Mouse (Mus musculus): ENCODE results near the gene Gtf2f2. TPM values are rescaled to one million over a fixed set of nuclear protein-coding genes. Genes with fewer than 3 reads are reported as not detected.

Gtf2f2 gene
- polyA plus RNA-seq, 1 experiment from 2014 or later: 55.7 TPM

DNA sequence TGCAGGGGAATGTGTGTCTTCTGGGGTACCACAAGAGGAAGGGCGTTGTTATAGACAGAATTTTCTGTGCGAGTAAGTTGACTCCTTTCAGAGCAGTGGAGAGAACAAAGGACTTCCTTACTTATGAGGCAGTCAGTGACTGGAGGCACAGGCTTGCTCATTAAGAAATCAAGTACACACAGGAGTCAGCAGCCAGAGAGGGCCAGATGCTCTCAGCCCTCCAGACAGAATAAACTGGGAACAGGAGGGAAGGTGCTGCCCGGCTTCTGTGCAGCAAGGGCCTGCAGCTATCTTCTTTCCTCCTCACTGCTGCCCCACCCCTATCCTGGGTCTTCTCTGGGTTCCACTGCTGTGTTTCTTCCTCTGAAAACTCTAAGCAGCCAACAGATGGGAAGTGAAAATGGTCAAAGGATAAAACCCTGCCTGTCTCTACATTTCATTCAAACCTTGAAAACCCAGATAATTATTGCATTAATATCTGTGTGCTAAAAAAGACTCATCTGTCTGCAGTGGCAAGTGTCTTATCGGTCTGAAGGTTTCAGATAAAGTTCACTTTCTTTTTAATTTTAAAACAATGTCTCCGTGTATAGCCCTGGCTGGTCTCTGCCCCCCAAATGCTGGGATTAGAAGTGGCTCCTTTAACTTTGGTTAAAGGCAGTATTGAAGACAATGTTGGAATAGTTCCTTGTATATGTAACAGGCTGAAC is 109.7 kb downstream of the Gtf2f2 start:
- Histone ChIP-seq H3K4me3 (no peak overlapping the region), H3K27ac (replicated peaks) (peak overlapping the region; percentile 79), H3K4me1 (peaks cover 20% of the 10 kb centered on the region), H3K9me3 (no peaks in the 10 kb centered on the region), H3K36me3 (replicated peaks) (peaks cover 47% of the 10 kb centered on the region), H3K27me3 (replicated peaks; ENCODE audit: low read depth, poor library complexity, severe bottlenecking) (no peaks in the 10 kb centered on the region)
- WGBS: 58% methylated on average over 5 of the region's 5 CpGs
- DNase-seq (ENCODE audit: low spot score): no peak

DNA sequence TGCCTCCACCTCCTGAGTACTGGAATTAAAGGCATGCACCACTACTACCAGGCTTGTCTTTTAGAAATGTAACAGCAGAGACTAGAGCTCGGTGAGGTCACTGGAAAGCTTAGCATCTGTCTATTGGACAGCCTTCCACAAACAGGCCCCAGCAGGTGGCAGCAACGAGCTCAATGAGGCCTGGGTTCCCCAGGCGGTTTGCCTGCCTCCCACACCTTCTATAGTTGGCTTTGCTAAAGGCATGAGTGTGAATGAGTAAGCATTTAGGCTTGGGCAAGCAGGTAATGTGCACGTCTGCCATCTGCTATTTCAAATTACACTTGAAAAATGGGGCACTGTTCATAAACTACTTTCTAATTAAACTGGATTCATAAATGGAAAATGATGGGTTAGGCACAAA is 111.1 kb downstream of the Gtf2f2 start:
- Histone ChIP-seq H3K4me3 (no peak overlapping the region), H3K27me3 (replicated peaks; ENCODE audit: low read depth, poor library complexity, severe bottlenecking) (no peaks in the 10 kb centered on the region), H3K27ac (replicated peaks) (no peak overlapping the region), H3K36me3 (replicated peaks) (peaks cover 46% of the 10 kb centered on the region), H3K4me1 (peaks cover 20% of the 10 kb centered on the region), H3K9me3 (no peaks in the 10 kb centered on the region)
- DNase-seq (ENCODE audit: low spot score): peak; percentile 82
- 36% methylated on average over 4 of the region's 4 CpGs for WGBS

DNA sequence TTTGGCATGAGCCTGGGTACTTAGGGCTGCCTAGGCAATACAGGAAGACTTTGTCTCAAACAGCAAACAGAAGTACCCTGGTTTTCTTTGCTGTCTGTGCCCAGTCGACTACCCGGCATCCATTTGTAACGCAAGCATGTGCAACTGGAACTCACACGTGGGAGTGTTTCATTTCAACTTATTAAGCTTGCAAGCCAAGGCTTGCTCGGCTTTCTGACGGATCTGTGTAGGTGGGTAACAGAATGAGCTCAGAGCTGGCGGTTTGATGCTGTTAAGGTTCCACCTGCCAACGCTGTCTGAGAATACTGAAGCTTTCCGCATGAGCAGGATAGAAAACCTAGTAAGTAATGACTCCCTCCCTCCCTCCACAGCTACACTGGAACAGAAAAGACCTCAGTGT is 118.5 kb downstream of the Gtf2f2 start:
- H3K9me3 ChIP-seq: no peaks in the 10 kb centered on the region
- DNase-seq (ENCODE audit: low spot score): no peak
- no peaks in the 10 kb centered on the region for H3K4me1 ChIP-seq
- peaks cover 32% of the 10 kb centered on the region for H3K36me3 ChIP-seq (replicated peaks)
- no peaks in the 10 kb centered on the region for H3K27me3 ChIP-seq (replicated peaks; ENCODE audit: low read depth, poor library complexity, severe bottlenecking)
- H3K27ac ChIP-seq (replicated peaks): no peak overlapping the region
- WGBS: 88% methylated on average over 9 of the region's 9 CpGs
- H3K4me3 ChIP-seq: no peak overlapping the region

DNA sequence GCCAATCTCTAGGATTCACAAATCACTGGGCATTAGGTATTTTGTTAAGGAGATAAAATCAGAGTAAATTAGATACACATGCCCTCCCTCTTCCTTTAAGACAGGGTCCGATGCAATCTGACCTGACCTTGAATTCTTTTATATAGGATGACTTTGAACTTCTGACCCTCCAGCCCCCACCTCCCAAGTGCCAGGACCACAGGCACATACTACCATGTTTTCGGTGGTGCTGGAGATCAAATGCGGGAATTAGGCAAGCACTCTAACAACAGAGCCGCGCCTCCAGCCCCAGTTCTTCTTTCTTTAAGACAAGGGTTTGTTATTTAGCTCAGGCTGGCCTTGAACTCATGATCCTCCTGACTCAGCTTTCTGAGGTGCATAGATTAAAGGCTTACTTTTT is 126.8 kb downstream of the Gtf2f2 start:
- H3K4me1 ChIP-seq: peaks cover 23% of the 10 kb centered on the region
- no peak for DNase-seq (ENCODE audit: low spot score)
- no peaks in the 10 kb centered on the region for H3K9me3 ChIP-seq
- no peak overlapping the region for H3K4me3 ChIP-seq
- H3K27me3 ChIP-seq (replicated peaks; ENCODE audit: low read depth, poor library complexity, severe bottlenecking): no peaks in the 10 kb centered on the region
- 70% methylated on average over 5 of the region's 5 CpGs for WGBS
- no peaks in the 10 kb centered on the region for H3K36me3 ChIP-seq (replicated peaks)
- H3K27ac ChIP-seq (replicated peaks): no peak overlapping the region

DNA sequence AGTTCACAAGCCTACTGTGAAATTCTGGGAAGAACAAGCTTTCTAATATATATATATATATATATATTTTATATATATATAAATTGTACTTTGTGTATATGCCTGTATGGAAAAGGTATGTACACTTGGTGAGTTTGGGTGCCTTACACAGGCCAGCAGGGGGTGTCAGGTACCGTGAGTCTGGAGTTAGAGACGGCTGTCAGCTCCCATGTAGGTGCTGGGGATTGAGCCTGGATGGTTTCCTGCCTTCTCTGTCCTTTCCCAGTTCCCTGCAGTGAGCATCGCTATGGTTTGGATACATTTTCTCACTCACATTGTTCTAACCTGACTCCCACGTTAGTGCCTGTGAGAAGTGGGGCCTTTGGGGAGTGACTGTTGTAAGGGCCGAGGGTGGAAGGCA is 127.3 kb downstream of the Gtf2f2 start:
- H3K27ac ChIP-seq (replicated peaks): no peak overlapping the region
- no peak for DNase-seq (ENCODE audit: low spot score)
- H3K27me3 ChIP-seq (replicated peaks; ENCODE audit: low read depth, poor library complexity, severe bottlenecking): no peaks in the 10 kb centered on the region
- H3K36me3 ChIP-seq (replicated peaks): no peaks in the 10 kb centered on the region
- H3K9me3 ChIP-seq: no peaks in the 10 kb centered on the region
- WGBS: 71% methylated on average over 5 of the region's 5 CpGs
- no peak overlapping the region for H3K4me3 ChIP-seq
- peaks cover 28% of the 10 kb centered on the region for H3K4me1 ChIP-seq

DNA sequence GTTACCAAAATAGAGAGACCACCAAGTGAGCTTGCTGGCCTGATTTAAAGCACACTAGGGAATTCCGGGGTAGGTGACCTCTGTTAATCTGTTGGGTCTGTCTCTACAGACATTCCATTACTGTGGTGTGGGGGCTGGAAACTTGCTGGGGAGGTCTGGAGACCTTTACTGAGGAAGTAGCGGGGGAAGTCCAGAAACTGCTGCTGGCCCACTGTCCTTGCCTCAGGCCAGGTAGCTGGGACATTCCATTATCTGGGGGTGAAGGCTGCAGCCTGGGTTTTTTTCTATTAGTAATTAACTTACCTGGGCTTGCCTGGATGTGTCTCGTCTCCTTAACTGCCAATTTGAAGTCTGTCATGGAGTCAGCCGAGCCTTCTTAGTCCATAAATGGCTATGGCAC is 128.8 kb downstream of the Gtf2f2 start:
- no peaks in the 10 kb centered on the region for H3K27me3 ChIP-seq (replicated peaks; ENCODE audit: low read depth, poor library complexity, severe bottlenecking)

DNA sequence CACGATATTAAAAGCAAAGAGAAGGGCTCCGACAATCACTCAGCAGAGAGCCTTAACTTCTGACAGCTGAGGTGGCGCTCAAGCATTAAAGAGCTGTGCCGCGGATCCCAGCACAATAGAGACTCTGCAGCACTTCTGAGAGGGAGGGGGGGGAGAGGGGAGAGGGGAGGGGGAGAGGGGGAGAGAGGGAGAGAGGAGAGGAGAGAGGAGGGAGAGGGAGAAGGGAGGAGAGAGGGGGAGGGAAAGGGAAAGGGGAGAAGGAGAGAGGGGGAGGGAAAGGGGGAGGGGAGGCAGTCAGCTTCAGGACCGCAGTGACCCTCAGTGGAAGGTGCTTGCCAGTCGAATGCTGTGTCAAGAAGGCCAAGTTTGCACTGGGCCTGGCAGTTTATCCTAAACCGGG is 131.7 kb downstream of the Gtf2f2 start:
- peaks cover 39% of the 10 kb centered on the region for H3K4me1 ChIP-seq
- H3K9me3 ChIP-seq: no peaks in the 10 kb centered on the region
- peak overlapping the region; percentile 44 for H3K27ac ChIP-seq (replicated peaks)
- H3K36me3 ChIP-seq (replicated peaks): no peaks in the 10 kb centered on the region
- WGBS: 26% methylated on average over 8 of the region's 8 CpGs
- peak; percentile 52 for DNase-seq (ENCODE audit: low spot score)
- no peaks in the 10 kb centered on the region; the same call in 1 of the 2 replicates for H3K27me3 ChIP-seq (replicated peaks; ENCODE audit: low read depth, poor library complexity, severe bottlenecking)
- no peak overlapping the region for H3K4me3 ChIP-seq

More for the DNA sequence above, 128.8 kb downstream of the Gtf2f2 start:
- Histone ChIP-seq H3K4me3 (no peak overlapping the region), H3K4me1 (peaks cover 29% of the 10 kb centered on the region), H3K9me3 (no peaks in the 10 kb centered on the region), H3K36me3 (replicated peaks) (no peaks in the 10 kb centered on the region), H3K27ac (replicated peaks) (no peak overlapping the region)
- DNase-seq (ENCODE audit: low spot score): peak; percentile 42
- 28% methylated on average over 4 of the region's 4 CpGs for WGBS

DNA sequence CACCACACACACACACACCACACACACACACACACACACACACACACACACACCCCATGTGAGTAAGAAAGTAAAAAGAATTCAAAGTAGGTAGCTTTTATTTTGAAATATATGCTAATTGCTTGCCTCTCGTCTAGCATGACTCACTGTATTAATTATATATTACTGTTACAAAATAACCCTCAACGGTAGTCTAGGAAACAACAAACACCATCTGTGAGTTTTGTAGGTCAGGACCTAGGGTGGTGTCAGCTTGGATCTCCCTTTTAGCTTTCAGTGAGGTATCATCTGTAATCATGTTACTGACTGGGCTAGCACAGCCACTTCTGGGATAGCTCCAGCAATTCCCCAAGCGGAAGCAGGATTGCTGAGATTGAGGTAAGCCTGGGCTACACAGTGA is 133.4 kb downstream of the Gtf2f2 start:
- H3K9me3 ChIP-seq: no peaks in the 10 kb centered on the region
- no peaks in the 10 kb centered on the region for H3K36me3 ChIP-seq (replicated peaks)
- WGBS: 78% methylated on average over 3 of the region's 3 CpGs
- H3K4me1 ChIP-seq: peaks cover 29% of the 10 kb centered on the region
- H3K4me3 ChIP-seq: no peak overlapping the region
- H3K27me3 ChIP-seq (replicated peaks; ENCODE audit: low read depth, poor library complexity, severe bottlenecking): no peaks in the 10 kb centered on the region; the same call in 1 of the 2 replicates
- DNase-seq (ENCODE audit: low spot score): no peak
- no peak overlapping the region for H3K27ac ChIP-seq (replicated peaks)

DNA sequence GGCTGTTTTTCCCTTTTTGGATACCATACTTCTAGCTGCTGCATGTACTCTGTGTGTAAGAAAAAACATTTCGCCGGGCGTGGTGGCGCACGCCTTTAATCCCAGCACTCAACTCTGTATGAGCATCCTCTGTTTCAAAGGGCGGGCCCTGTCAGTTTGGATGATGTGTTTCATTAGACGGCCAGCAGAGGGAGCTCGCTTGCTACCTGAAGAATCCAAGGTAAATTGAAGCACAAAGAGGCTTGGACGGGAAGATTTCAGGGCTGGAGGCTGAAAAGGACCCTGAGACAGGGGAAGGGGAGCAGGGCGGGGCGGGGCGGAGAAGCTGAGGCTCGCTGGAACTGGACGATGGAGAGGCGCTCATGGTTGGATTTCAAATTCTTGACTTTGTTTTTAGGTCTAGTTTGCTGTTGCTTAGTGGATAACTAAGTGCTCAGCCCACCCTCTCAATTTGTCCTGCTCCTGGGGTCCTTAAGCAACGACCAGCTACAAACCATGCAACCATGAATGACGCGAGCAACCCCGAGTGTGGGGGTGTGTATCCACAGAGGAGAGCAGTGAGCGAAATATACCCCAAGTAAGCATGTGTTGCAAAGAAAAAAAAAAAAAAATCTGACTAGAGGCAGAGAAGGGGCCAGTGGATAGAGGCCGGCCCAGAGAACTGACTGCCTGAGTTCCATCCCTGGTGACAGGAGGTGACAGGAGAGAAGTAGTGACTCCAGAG is 134.2 kb downstream of the Gtf2f2 start:
- Histone ChIP-seq H3K9me3 (peaks cover 3% of the 10 kb centered on the region), H3K4me3 (peak overlapping the region; percentile 28; the same call in 1 of the 2 replicates), H3K27me3 (replicated peaks; ENCODE audit: low read depth, poor library complexity, severe bottlenecking) (no peaks in the 10 kb centered on the region; the same call in 1 of the 2 replicates), H3K27ac (replicated peaks) (peak overlapping the region; percentile 74), H3K4me1 (peaks cover 21% of the 10 kb centered on the region), H3K36me3 (replicated peaks) (no peaks in the 10 kb centered on the region)
- WGBS: 14% methylated on average over 21 of the region's 21 CpGs
- DNase-seq (ENCODE audit: low spot score): peak; percentile 87

DNA sequence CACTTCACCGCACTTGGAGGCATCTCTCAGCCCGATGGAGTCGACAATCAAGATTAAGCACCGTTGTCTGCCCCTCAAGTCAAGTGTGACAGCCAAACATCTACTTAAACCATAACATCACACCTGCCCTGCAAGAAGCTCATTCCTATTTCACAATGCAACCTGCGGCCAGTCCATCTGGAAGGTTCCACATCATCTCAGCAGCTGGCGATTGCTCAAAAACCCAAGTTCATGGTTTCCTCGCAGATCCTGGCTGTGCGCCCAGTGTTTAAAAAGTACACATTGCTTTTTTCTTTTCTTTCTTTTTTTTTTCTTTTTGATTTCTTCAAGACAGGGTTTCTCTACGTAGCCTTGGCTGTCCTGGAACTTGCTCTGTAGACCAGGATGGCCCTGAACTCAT is 137.1 kb downstream of the Gtf2f2 start:
- WGBS: 94% methylated on average over 9 of the region's 9 CpGs
- no peak overlapping the region for H3K4me3 ChIP-seq
- peaks cover 3% of the 10 kb centered on the region for H3K9me3 ChIP-seq
- no peaks in the 10 kb centered on the region for H3K36me3 ChIP-seq (replicated peaks)
- peaks cover 22% of the 10 kb centered on the region for H3K4me1 ChIP-seq
- H3K27me3 ChIP-seq (replicated peaks; ENCODE audit: low read depth, poor library complexity, severe bottlenecking): no peaks in the 10 kb centered on the region; the same call in 1 of the 2 replicates
- H3K27ac ChIP-seq (replicated peaks): no peak overlapping the region
- no peak for DNase-seq (ENCODE audit: low spot score)

DNA sequence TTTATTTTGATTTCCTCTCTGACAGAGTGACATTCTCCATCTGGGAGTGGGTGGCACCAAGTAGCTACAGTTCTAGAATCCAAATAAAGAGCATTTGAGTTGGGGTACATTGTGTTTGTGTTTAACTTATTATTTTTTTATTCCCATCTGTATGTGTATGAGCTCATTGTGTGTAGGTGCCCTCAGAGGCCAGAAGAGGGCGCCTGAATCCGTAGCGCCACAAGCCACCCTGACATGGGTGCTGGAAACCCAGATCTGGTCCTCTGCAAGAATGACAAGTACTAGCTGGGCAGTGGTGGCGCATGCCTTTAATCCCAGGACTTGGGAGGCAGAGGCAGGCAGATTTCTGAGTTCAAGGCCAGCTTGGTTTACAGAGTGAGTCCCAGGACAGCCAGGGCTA is 138.9 kb downstream of the Gtf2f2 start:
- peaks cover 18% of the 10 kb centered on the region for H3K4me1 ChIP-seq
- H3K4me3 ChIP-seq: no peak overlapping the region
- no peaks in the 10 kb centered on the region; the same call in 1 of the 2 replicates for H3K27me3 ChIP-seq (replicated peaks; ENCODE audit: low read depth, poor library complexity, severe bottlenecking)
- H3K9me3 ChIP-seq: peaks cover 3% of the 10 kb centered on the region
- DNase-seq (ENCODE audit: low spot score): no peak
- WGBS: 87% methylated on average over 4 of the region's 4 CpGs
- H3K27ac ChIP-seq (replicated peaks): no peak overlapping the region
- no peaks in the 10 kb centered on the region for H3K36me3 ChIP-seq (replicated peaks)

DNA sequence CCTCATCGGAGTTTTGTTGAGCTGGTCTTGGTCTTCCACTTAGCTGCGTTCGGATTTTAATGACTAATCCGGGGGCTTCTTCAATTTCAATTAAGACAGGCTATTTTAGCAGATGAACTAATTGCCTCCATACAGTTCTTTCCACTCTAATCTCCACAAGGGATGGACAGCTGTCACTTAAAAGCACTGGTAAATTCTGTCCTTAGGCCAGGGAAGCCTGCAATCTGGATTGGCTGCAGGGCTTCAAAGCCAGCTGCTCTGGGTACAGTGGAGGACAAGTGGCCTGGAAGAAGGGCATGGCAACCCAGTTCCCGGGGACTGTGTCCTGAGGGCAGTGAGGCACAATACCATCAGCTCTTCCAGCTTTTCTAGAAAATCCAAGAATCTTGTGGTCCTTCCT is 139.6 kb downstream of the Gtf2f2 start:
- DNase-seq (ENCODE audit: low spot score): peak; percentile 34
- Histone ChIP-seq H3K27ac (replicated peaks) (no peak overlapping the region), H3K4me1 (peaks cover 11% of the 10 kb centered on the region), H3K27me3 (replicated peaks; ENCODE audit: low read depth, poor library complexity, severe bottlenecking) (no peaks in the 10 kb centered on the region; the same call in 1 of the 2 replicates), H3K9me3 (peaks cover 3% of the 10 kb centered on the region), H3K36me3 (replicated peaks) (no peaks in the 10 kb centered on the region), H3K4me3 (peak overlapping the region; percentile 47)
- WGBS: 5% methylated on average over 4 of the region's 5 CpGs

DNA sequence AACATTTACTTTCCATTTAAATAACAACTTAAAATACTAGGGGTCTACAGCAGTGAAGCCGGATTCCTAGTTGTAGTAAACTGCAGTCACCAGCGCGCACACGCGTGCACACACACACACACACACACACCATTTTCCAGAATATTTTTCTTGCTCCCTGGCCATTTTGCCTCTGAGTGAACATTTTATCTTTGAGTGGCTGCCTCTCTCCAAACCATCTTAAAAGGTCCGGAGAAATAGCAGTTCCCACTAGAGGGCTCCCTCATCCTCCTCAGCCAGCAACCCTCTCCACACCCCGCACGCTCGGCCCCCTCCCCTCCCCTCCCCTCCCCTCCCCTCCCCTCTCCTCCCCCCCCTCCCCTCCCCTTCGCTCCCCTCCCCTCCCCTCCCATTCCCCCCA is 140.0 kb downstream of the Gtf2f2 start:
- 22% methylated on average over 9 of the region's 10 CpGs for WGBS
- peak; percentile 73 for DNase-seq (ENCODE audit: low spot score)
- H3K36me3 ChIP-seq (replicated peaks): no peaks in the 10 kb centered on the region
- H3K27ac ChIP-seq (replicated peaks): no peak overlapping the region
- H3K4me3 ChIP-seq: peak overlapping the region; percentile 47
- peaks cover 9% of the 10 kb centered on the region for H3K4me1 ChIP-seq
- H3K9me3 ChIP-seq: peaks cover 3% of the 10 kb centered on the region
- H3K27me3 ChIP-seq (replicated peaks; ENCODE audit: low read depth, poor library complexity, severe bottlenecking): no peaks in the 10 kb centered on the region; the same call in 1 of the 2 replicates
